Mouse (Mus musculus) limb, embryonic 10.5 days (tissue): ENCODE data around the gene B4galnt1. TPM values are rescaled to one million over a fixed set of nuclear protein-coding genes. Genes with fewer than 3 reads are reported as not detected.

Experiments
- DNase-seq: peaks from one replicate; pipeline ENCODE4 v3.0.0-alpha.2; 2017; ENCODE audit warnings: low spot score
- H3K27ac ChIP-seq: fragments of 300-500 bp; sonication (generic); 2 replicates; pipeline ENCODE4 v1.5.1; 2016; ENCODE audit warnings: mild to moderate bottlenecking
- H3K27me3 ChIP-seq: fragments of 300-500 bp; sonication (generic); 2 replicates; pipeline ENCODE4 v1.6.1; 2016; ENCODE audit warnings: low read depth, mild to moderate bottlenecking; ENCODE audit not compliant: poor library complexity, severe bottlenecking
- H3K36me3 ChIP-seq: fragments of 300-500 bp; sonication (generic); 2 replicates; pipeline ENCODE4 v1.6.1; 2016; ENCODE audit warnings: mild to moderate bottlenecking, moderate library complexity
- H3K4me1 ChIP-seq: fragments of 300-500 bp; sonication (generic); 2 replicates; pipeline ENCODE4 v1.6.1; 2016
- H3K4me3 ChIP-seq: fragments of 300-500 bp; sonication (generic); 2 replicates; pipeline ENCODE4 v1.5.1; 2016; ENCODE audit warnings: mild to moderate bottlenecking, moderate library complexity
- H3K9me3 ChIP-seq: fragments of 300-500 bp; sonication (generic); replicated peaks from 2 replicates; pipeline ENCODE4 v1.6.1; 2016; ENCODE audit warnings: mild to moderate bottlenecking
- WGBS: fragments of 180-500 bp; shearing (Covaris S2); methylation state at CpG from one replicate; pipeline ENCODE4 v1.1.7; 2016; 5-methylcytosine and 5-hydroxymethylcytosine counted together
- polyA plus RNA-seq: library from polyadenylated mRNA; unstranded; fragments of >200 nt; fragmentation: Nextera tagmentation; extraction: Ambion mirVana; gene quantifications from 2 replicates; pipeline ENCODE4 v1.2.1, GENCODE M21; 2016

The B4galnt1 gene
- polyA plus RNA-seq, 1 experiment from 2014 or later = 2.8 TPM

- no peak overlapping the region for H3K4me3 ChIP-seq
- H3K36me3 ChIP-seq = 0 out of 2 replicates have a peak, but pooled peaks cover 2% of the 10 kb centered on the region
- no peak for DNase-seq
- no peaks in the 10 kb centered on the region for H3K27me3 ChIP-seq
- H3K27ac ChIP-seq = no peak overlapping the region
- peaks cover 21% of the 10 kb centered on the region for H3K4me1 ChIP-seq
- H3K9me3 ChIP-seq = no peaks in the 10 kb centered on the region
- 55% methylated on average over 1 of the region's 1 CpGs for WGBS
Measured at GRCm38 (mm10) chr10:127214422-127214803, 49.4 kb downstream of the B4galnt1 start.

GRCm38 (mm10) chr10:127216456-127216855 is 51.4 kb downstream of the B4galnt1 start:
- no peaks in the 10 kb centered on the region for H3K36me3 ChIP-seq
- H3K27me3 ChIP-seq = no peaks in the 10 kb centered on the region
- H3K4me3 ChIP-seq = no peak overlapping the region
- H3K27ac ChIP-seq = no peak overlapping the region
- WGBS = 96% methylated on average over 11 of the region's 11 CpGs
- DNase-seq = no peak
- peaks cover 4% of the 10 kb centered on the region; the same call in 1 of the 2 replicates for H3K4me1 ChIP-seq
- no peaks in the 10 kb centered on the region for H3K9me3 ChIP-seq

- Histone ChIP-seq H3K9me3 (no peaks in the 10 kb centered on the region), H3K27ac (no peak overlapping the region), H3K4me3 (no peak overlapping the region), H3K4me1 (no peaks in the 10 kb centered on the region), H3K36me3 (no peaks in the 10 kb centered on the region), H3K27me3 (no peaks in the 10 kb centered on the region)
- no peak for DNase-seq
Measured at GRCm38 (mm10) chr10:127217177-127217576, 52.2 kb downstream of the B4galnt1 start.

DNA sequence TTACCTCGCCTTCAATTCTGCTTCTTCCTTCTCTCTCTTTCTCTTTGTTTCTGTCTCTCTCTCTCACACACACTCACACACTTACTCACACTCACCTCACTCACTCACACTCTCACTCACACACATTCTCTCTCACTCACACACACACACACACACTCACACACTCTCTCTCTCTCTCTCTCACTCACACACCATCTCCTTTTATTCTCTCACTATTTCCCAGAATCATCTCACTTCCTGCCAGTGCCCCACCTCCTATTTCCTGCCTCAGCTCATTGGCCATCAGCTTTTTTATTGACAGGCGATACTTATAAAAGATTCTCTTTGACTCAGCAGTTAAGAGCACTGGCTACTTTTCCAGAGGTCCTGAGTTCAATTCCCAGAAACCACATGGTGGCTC is 53.3 kb downstream of the B4galnt1 start:
- Histone ChIP-seq H3K27me3 (no peaks in the 10 kb centered on the region), H3K9me3 (no peaks in the 10 kb centered on the region), H3K27ac (no peak overlapping the region), H3K36me3 (no peaks in the 10 kb centered on the region), H3K4me3 (no peak overlapping the region), H3K4me1 (no peaks in the 10 kb centered on the region; the same call in 1 of the 2 replicates)
- no peak for DNase-seq
- WGBS = 93% methylated on average over 2 of the region's 2 CpGs

Other genes with a start within 250 kb of the B4galnt1 start
- 45.9 and 59.0 TPM in 2 replicates for gene Ctdsp2, start 186.5 kb upstream of the B4galnt1 start, polyA plus RNA-seq
- 0.05 and 0.06 TPM in 2 replicates for gene Avil, start 164.5 kb upstream of the B4galnt1 start, polyA plus RNA-seq
- 109 and 114 TPM in 2 replicates for gene Tsfm, start 134.4 kb upstream of the B4galnt1 start, polyA plus RNA-seq
- gene Mettl1, start 123.8 kb upstream of the B4galnt1 start, polyA plus RNA-seq = 60.2 and 64.6 TPM in 2 replicates
- 0.33 and 0.34 TPM in 2 replicates for gene Eef1akmt3, start 123.7 kb upstream of the B4galnt1 start, polyA plus RNA-seq
- gene Cyp27b1, start 117.0 kb upstream of the B4galnt1 start, polyA plus RNA-seq = 0.11 and 0.24 TPM in 2 replicates
- gene March9, start 105.0 kb upstream of the B4galnt1 start, polyA plus RNA-seq = 0.33 and 0.79 TPM in 2 replicates
- gene Cdk4, start 101.7 kb upstream of the B4galnt1 start, polyA plus RNA-seq = 3,142 and 3,162 TPM in 2 replicates
- 169 and 181 TPM in 2 replicates for gene Tspan31, start 95.0 kb upstream of the B4galnt1 start, polyA plus RNA-seq
- 0.03 TPM in 1 of 2 replicates, not detected in the other for gene Agap2, start 89.9 kb upstream of the B4galnt1 start, polyA plus RNA-seq
- 41.3 and 49.7 TPM in 2 replicates for gene Os9, start 44.1 kb upstream of the B4galnt1 start, polyA plus RNA-seq
- gene Slc26a10, start 15.4 kb downstream of the B4galnt1 start, polyA plus RNA-seq = 3.4 and 4.1 TPM in 2 replicates
- gene Arhgef25, start 24.9 kb downstream of the B4galnt1 start, polyA plus RNA-seq = 25.8 and 36.3 TPM in 2 replicates
- gene Dtx3, start 30.5 kb downstream of the B4galnt1 start, polyA plus RNA-seq = 91.4 and 122 TPM in 2 replicates
- 25.0 and 27.8 TPM in 2 replicates for gene Pip4k2c, start 46.4 kb downstream of the B4galnt1 start, polyA plus RNA-seq
- gene Kif5a, start 98.1 kb downstream of the B4galnt1 start, polyA plus RNA-seq = 1.4 and 2.2 TPM in 2 replicates
- 185 and 194 TPM in 2 replicates for gene Dctn2, start 101.1 kb downstream of the B4galnt1 start, polyA plus RNA-seq
- 16.7 and 18.8 TPM in 2 replicates for gene Mbd6, start 123.8 kb downstream of the B4galnt1 start, polyA plus RNA-seq
- gene Mars, start 146.6 kb downstream of the B4galnt1 start, polyA plus RNA-seq = 170 and 205 TPM in 2 replicates
- 5.5 and 5.9 TPM in 2 replicates for gene Arhgap9, start 156.7 kb downstream of the B4galnt1 start, polyA plus RNA-seq
- gene Gli1, start 176.7 kb downstream of the B4galnt1 start, polyA plus RNA-seq = 10.9 and 11.7 TPM in 2 replicates
- 0.13 TPM in 1 of 2 replicates, not detected in the other for gene Inhbe, start 189.2 kb downstream of the B4galnt1 start, polyA plus RNA-seq
- 0.10 and 0.23 TPM in 2 replicates for gene Inhbc, start 205.2 kb downstream of the B4galnt1 start, polyA plus RNA-seq
- 35.0 and 39.5 TPM in 2 replicates for gene R3hdm2, start 215.1 kb downstream of the B4galnt1 start, polyA plus RNA-seq